Mouse (Mus musculus) cerebellum, postnatal 36 days (tissue): Measurements from ENCODE around the gene Htr3b.
"Not testable (repeated sequence)": the region's sequence is repeated elsewhere in the genome, so short reads cannot be mapped to it uniquely, and the experiment has no call there.

Source experiments
- DNase-seq, 2 experiments: peaks; one replicate each; pipeline ENCODE4 v3.0.0; 2021 to 2022; ENCODE audit warnings: mixed read lengths in 2 of 2

Htr3b gene

DNA sequence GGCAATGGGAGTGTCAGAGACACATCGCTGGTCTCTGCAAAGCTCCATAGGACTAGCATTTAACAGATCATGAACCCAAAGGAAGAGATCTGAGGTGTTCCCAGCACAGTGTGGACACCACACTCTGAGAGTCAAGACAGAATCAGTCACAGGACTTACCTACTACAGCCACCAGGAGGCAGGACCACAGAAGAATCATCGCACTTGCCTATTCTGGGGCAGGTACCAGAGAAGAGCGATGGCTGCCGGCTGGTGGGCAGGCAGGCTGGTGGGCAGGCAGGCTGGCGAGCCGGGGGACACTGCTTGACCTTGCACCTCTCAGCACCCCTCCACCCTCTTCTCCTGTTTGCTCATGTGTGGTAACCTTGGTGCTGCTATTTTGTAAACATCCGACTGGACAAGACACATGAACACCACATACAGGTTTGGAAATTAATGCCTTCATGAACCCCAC, at the start of gene Htr3b:
Gene Htr3b, minus strand, starts transcription at position 404 of the 454 bp plus-strand sequence.
- no peak for DNase-seq

DNA sequence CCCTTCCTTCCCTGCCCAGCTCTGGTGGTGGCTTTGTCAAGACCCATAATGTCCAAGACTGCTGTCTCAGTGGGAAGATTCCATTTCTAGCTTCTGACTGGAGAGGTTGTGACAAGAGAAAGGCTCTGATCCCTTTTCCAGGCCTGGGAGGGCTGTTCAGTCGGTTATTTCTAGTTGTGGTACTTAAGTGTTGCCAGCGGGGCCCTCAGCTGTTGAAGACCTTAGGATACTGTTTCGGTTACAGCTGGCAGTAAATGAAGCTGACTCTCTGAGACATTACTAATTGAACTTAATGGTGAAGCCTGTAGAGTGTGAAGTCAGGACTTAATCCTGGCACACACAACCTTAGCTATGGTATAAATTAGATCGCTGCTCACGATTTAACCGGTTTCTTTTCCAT, 34.5 kb upstream of the Htr3b start:
- no peak for DNase-seq

DNA sequence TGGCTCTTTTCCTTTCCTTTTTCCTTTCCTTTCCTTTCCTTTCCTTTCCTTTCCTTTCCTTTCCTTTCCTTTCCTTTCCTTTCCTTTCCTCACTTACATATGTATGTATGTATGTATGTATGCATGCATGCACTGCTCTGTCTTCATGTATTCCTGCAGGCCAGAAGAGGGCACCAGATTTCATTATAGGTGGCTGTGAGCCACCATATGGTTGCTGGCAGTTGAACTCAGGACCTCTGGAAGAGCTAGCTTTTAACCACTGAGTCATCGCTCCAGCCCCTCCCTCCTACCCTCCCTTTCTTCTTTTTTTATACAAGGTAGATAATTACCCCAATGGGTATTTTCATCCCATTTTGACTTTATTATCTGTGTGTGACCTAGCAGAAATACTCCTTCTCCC, 30.9 kb upstream of the Htr3b start:
- no peak for DNase-seq

DNA sequence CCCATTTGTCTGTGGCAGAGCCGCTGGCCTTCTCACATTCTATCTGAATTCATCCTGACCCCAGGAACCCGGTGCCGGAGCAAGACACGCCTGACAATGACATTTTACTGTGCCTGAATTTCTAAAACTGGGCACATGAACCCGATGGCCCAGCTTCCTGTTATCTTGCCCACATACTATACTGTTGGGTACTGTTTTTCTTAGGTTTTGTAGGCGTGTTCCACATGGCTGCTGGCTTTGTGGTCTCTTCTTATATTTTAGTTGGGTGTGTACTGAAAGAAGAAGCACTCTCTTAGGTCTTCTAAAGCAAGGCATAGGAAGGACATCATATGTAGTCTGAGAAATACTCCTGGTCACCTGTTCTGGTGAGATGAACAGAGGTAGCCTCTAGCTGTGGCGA, 30.0 kb upstream of the Htr3b start:
- DNase-seq = no peak

DNA sequence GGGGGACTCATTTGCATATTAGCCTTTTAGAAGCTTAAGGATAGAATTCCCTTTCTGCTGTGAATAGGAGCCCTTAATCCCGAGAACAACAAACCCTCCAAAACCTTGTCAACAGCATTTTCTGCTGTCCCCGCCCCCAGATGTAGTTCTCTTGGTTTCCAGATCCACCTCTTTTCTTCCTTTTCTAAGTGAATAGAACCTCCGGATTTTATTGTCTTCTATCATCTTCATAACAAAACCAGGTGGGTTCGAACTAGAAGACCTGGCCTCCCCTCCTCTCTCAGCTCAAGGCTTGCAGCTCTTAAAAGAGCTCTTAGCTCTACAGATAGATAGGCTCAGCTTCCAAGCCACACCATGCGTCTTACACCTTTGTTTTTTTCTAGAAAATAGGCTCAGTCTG, 26.9 kb upstream of the Htr3b start:
- no peak for DNase-seq

DNA sequence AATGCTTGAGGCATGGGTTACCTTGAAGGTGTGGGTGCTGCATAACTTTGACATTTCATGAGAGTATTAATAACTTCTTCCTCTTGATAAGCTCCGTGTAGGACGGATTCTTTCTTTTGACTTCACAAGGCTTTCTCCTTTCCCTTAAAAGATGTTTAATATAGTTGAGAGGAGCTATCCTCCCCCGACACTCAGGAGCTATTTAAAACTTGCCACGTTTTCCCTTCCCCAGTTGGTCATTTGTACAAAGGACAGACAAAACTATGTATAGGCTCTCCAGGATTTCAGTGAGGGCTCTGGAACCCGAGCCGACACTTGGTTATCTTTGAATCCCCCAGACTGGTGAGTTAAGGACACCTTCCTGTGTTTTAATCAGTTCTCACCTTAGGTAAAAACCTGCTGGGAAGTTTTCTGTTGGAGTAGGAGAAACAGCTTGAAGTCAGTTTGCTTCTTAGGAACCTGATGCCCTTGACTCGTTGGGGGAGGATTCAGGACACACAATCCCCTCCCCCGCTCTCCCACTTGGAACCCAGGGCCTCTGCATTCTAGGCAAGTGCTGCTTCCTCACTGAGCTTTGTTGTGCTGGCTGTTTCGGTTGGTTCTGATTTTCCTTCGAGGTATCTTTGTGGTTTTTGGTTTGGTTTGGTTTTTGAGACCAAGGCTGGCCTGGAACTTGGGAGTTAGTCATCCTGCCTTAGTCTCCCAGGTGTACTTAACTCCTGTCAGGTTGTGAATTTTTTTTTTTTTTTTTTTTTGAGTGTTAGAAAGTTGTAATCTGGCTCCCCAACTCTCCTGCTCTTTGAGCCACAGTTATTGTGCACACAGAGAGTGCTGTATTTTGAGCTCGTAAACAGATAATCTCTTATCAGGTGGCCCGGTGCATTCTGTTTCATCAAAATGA, 22.7 kb upstream of the Htr3b start:
- DNase-seq = peak; percentile 21 to 22

DNA sequence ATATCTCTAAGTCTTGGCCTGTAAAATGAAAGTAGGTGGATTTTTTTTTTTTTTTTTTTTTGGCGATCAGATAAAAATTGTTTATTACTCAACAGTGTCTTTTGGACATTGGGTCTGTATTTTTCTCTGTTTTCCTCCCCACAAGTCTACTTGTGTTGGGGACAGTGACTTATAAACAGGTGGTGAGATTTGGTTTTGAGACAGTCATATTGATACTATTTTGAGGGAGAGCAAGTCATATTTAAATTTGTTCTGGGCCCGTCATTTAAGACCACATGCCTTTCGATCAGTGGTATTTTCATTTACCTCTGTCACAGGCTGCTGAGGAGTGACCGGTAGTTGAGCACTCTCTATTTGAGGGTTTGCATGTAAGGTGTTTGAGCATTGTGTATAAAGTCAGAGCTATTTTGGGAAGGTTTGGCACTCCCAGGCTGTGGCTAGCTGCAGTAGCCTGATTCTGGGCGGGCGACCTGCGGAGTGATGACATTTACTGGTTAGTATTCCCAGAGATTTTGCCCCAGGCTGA, 21.9 kb upstream of the Htr3b start:
- peak; percentile 62 to 72 for DNase-seq

DNA sequence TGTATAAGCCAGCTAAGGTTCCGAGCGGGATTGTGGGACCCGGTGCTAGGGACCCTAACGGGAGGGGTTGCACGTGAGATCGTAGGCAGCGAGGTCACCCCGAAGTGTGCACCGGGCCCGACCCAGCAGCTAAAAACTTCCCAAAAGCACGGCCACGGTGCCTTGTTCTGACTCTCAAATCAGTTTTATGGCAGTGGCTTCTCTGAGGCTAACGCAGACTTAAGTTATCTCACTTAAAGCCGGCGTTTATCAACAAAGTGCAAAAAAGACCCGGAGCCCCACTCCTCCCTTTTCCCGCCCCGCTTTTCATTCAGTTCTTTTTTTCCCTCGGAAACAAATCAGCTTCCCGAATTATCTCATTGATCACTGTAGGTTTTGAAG, 20.9 kb upstream of the Htr3b start:
- no peak for DNase-seq

DNA sequence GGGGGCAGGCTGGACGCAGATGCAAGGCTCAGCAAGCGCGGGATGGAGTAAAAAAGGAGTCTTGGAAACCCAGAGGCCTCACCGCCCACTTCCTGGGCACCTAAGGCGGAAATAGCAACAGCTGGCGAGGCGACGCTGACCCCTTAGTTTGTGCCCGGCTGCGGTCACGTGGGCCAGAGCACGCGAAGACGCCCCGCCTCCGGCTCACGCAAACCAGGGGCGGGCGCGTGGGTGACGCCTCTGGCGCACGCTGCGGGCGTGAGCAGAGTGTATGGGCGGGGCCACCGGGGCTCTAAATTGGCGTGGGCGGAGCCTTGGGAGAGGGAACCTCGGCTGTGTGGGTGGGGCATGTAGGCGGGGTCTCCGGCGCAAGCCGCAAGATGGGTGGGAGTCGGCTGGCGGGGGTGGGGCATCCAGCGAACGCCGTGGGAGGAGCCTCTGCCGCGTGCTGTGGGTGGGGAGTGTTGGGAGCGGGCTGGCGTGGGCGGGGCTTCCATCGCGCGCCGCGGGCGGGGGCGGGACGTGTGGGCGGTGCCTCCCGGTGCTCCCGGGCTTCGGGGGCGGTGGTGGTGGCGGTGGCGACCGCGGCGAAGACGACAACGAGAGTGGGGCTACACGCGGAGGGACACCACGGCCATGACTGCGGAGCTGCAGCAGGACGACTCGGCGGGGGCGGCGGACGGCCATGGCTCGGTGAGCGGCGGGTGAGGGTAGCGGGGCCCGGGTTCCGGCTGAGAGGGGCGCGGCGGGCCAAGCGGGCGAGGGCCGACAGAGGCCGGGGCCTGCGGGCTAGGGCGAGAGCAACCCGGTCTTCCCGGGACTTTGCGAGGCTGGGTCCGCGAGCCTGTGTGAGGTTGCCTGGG, 20.3 kb upstream of the Htr3b start, which contains the start of gene Usp28:
Gene Usp28, plus strand, starts transcription at position 531 of the 863 bp plus-strand sequence.
- DNase-seq = peak; percentile 98 to 100

DNA sequence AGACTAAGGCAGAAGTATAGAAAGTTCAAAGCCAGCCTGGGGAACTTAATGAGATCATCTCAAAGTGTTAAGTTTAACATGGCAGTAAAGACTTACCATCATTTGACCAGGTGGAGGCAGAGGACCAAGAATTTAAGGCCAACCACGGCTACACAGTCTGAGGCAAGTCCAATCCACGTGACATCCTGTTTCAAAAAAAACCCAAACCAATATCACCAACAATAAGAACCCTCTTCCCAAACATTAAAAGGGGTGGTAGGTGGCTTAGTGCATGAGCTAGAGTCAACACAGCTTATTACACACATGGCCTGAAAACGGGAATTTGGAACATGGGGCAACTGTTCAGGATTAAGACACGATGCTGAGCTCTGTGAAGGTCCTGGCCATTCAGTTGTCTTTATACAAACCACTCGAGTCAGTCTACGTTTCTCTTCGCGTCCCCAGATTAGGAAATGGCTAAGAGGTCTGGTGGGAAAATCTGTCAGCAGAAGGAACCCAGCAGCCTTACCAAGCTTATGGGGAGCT, 19.6 kb upstream of the Htr3b start:
- no peak for DNase-seq

DNA sequence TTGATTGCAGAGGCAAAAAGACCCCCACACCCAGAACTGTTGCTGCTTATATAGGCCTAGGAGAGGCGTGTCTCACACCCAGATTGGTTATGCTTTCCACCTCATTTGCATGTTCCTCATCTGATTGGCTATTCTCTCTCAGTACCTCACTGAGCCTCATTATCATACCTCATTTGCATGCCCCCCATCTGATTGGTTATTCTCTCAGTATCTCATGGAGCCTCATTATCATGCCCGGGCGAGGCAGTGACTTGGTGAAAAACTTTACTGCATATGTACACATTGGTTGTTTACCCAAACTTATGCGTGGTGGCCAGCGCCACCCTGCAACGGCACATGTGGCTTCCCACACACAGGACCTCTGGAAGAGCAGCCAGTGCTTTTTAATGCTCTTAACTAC, 19.0 kb upstream of the Htr3b start:
- not testable (repeated sequence) for DNase-seq

DNA sequence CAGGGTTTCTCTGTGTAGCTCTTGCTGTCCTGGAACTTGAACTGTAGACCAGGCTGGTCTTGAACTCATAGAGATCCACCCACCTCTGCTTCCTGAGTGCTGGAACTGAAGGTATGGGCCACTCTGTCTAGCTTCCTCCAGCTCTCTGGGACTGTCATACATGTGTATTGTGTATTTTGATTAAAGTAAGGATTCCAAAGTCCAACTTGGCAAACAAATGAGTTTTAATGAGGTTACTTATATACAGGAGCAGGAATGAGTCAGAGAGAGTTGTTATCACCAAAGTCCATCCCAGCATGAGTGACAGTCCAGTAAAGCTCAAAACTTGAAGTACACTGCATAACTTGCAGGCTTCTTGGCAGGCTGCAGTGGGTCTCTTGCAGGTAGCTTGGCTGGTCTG, 17.0 kb upstream of the Htr3b start:
- no peak for DNase-seq

DNA sequence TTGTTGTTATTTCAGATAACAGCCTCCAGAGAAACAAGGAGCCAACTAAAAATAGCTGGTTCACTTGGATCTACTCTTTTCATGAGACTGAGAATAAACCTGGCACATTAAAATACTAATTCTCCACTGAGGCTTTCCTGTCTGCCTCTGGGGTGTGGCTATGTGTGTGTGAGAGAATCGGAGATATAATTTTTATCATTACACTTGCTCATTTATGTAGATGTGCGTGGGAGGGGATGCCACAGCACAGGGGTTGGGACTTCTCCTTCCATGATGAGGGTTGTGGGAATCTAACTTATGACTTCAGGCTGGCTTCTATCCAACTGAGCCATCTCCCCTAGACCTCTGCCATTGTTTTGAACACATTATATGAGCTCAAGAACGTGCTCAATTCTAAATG, 16.0 kb upstream of the Htr3b start:
- no peak for DNase-seq

DNA sequence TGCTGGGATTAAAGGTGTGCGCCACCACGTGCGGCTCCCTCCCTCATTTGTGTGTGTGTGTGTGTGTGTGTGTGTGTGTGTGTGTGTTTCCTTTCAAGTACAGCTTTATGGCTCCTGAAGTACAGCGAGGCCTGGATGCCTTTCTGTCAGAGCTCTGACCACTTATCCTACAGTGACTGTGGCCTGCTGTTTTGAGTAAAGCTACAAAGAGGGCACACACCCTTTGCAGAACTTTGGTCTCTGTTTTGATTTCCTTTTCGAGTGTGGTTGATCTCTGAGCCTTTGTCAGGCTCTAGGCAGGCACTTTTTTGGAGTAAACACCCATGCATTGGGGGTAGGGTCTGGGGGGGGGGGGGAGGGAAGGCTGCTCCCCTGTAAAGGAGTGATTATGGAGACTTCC, 15.6 kb upstream of the Htr3b start:
- DNase-seq = no peak

DNA sequence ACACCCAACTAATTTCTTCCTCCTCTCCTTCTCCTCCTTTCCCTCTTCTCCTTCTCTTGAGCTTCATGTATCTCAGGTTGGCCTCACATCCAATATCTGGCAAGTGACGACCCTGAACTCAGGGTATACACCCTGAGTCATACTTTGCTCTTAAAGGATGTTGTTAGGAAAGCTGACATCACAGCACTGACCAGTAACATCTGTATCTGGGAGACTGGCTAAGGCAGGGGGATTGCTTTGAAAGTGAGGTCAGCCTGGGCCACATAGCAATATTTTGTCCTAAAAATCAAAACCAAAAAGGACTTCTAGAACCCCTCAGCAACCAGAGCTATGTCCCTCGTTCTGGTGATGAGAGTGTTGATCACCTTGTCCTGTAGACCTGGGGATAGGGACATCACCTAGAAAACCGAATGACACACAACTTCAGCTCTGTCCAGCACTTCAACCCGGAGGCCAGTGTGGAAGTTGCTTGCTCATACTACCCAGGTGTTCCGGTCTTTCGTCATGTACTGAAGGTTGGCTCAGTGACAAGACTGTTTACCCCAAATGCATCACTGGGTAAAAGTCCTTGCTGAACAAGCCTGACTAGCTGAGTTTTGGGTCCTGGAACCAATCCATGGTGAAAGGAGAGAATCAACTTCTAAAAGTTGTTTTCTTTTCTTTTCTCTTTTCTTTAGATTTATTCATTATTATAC, 12.0 kb upstream of the Htr3b start:
- no peak for DNase-seq

DNA sequence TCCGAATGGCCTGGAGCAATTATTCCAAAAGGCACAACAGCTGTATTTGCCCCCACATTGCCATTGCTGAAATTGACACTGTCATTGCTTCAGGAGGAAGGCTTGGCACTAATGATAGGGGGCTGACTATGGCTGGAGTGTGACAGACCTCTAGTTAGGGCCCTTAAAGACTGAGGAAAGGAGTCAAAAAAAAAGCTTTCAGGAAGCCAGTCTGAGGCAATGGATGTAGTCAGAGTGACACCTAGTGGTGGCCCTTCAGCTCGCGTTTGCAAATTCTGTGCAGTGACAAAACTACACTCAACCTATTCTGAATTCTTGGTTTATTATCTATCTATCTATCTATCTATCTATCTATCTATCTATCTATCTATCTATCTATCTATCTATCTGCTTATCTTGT, 7.7 kb upstream of the Htr3b start:
- peak; percentile 31 to 55 for DNase-seq

DNA sequence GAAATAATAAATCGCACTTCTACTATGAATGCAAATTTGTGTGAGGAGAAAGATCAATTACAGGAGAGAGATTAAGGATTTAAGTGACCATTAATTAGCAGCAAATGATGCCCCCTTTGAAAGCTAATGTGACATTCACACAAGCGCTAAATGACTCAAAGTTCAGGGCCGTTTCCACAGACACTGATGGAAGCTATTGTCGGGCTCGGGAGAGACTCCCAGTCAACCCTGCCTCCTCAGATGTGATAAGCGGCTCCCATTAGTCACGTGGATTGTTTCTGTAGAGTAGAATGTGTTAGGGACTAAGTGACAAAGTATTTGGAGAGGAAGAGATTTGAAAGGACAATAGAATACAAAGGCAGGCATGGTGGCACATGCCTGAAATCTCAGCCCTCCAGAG, 2.7 kb downstream of the Htr3b start:
- no peak for DNase-seq

DNA sequence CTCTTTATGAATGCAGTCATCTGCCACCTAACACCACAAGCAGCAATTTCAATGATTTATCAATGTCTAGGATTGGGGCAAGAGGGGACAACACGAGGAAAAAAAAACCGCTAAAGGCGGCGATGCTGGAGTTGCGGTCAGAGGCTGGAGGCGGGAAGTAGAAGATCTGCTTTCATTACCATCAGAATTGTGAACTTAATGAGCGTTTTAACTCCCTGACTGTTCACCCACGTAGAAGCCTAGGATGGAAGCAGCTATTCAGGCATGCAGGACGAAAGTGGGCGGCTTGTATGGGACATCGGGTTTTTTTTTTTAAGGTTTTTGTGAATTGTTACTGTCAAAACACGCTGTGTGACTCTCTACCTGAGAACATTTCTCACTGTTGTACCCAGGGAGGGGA, 3.5 kb downstream of the Htr3b start:
- DNase-seq = no peak

DNA sequence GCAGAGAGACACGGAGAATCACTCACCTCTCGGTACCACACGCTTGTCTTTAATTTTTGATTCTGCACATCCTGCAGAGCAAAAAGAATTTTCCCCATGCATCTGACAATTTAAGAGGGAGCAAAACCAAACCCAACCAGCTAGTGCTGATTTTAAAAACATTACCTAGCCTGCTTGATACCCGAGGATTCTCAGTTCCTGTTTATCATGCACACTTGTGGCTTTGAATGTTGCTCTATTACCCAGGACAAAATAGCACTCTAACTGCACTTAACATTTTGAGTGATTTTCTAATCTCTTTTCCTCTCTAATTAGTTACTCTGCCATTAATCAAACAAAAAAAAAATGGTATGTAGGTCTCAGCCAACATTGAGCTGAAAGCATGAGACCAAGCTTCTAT, 17.2 kb downstream of the Htr3b start:
- no peak for DNase-seq

DNA sequence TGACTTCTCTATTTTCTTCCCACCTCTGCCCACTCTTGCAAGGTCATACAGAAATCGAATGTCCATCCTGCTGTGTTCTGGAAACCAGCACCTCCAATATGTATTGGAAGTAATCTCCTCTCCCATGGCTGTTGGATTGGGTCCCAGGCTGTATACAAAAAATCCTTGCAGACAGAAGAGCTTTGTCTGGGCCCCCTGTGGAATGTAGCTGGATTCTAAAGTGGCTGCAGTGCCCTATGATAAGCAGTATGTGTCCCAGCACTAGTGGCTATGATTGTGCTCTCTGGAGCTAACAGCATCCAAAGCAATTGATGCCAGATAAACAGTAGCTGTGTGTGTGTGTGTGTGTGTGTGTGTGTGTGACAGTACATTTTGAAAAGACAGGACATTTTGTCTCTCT, 22.4 kb downstream of the Htr3b start:
- no peak for DNase-seq

DNA sequence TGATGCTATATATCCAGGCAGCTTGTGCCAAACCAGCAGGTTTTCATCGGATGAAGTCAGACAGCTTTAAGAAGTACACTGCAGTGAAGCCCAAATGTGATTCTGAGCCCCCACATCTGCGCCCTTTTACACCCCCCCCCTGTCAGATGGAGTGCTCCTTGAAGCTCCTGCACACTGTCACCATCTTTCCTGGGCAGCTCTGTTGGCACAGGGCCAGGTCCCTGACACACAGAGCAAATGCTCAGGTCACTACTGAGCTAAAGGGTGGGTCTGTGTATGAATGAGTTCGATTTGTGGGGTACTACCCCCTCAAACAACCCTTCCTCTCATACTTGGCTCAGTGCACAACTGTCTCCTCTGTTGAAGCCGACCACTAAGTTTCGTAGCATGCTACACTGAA, 35.4 kb downstream of the Htr3b start:
- peak in 1 of 2 experiments; percentile 7 for DNase-seq

DNA sequence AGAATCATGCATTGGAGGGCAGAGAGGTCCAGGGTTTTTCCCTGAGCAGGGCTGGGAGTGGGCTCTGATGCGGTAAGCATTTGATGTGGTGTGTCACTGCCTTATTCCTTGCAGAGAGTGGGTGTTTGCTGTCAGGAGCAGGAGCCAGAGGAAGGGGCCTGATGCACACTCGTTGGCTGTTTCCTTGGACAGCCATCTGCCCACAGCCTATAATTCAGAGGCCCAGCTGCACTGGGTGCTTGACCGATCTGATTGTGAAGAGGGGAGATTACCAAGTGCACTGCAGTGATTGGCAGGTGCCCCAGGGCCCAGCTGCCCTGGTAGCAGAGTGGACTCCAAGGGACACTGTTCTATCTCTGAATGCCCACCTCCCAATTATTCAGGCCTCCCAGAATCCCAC, 36.0 kb downstream of the Htr3b start:
- DNase-seq = no peak
